Mouse (Mus musculus): ENCODE results near the gene Pga5. TPM values are rescaled to one million over a fixed set of nuclear protein-coding genes. Genes with fewer than 3 reads are reported as not detected.

Gene Pga5
- total RNA-seq, 2 experiments from 2014 or later = not detected

- intact Hi-C loops (cut with DNase I) = no loop called here
- DNase-seq (ENCODE audit: extremely low spot score in 1 of 2, low spot score in 2 of 2) = no peak
These were observed 7.2 kb upstream of the Pga5 start for GRCm38 (mm10) chr19:10685081-10685480.

DNA sequence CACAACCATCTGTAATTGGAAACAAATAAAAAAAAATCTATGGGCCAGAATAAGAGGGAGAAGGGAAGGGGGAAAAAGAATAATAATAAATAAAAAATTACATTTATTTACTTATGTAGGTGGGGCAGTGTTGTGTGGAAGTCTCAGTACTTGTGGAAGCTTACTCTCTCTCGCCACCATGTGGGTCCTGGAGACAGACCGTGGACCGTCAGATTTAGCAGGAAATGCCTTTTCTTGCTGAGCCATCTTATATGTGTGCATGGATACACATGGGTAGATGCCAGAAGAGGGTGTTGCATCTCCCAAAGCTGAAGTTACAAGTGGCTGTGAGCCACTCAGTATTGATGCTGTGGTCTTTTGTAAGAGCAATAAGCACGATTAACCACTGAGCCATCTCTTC is 3.7 kb upstream of the Pga5 start:
- no peak for DNase-seq (ENCODE audit: extremely low spot score in 1 of 2, low spot score in 2 of 2)
- intact Hi-C loops (cut with DNase I) = no loop called here

GRCm38 (mm10) chr19:10678772-10679067 is 849 bp upstream of the Pga5 start:
- no peak for DNase-seq (ENCODE audit: extremely low spot score in 1 of 2, low spot score in 2 of 2)
- intact Hi-C loops (cut with DNase I) = loop anchor here (2.0 kb wide), 1 partner anchor 30 kb away; no protein-coding TSS in a partner anchor

- DNase-seq (ENCODE audit: extremely low spot score in 1 of 2, low spot score in 2 of 2) = no peak
- intact Hi-C loops (cut with DNase I) = no loop called here
These were observed 1.2 kb downstream of the Pga5 start for GRCm38 (mm10) chr19:10676656-10677055.

GRCm38 (mm10) chr19:10673275-10673674 is 4.6 kb downstream of the Pga5 start:
- intact Hi-C loops (cut with DNase I) = no loop called here
- DNase-seq (ENCODE audit: extremely low spot score in 1 of 2, low spot score in 2 of 2) = no peak

GRCm38 (mm10) chr19:10671854-10672417 is 5.9 kb downstream of the Pga5 start:
- intact Hi-C loops (cut with DNase I) = no loop called here
- no peak for DNase-seq (ENCODE audit: extremely low spot score in 1 of 2, low spot score in 2 of 2)

DNA sequence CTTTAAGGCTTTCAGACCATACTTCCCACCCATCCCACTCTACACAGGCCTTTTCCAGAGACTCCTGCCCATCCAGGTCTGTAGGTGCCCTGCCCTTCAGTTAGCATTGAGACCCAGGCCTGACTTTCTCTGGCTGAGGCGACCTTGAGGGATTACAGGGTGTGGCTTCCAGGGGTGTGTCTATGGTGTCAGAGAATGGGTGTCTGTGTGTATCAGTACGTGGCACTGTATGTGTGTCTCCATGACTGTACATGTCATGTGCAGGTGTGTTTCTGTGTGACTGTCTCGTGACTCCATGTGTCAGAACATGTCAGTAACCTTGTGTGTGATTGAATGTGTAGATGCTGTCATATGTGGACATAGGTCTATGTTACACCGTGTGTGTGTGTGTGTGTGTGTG is 6.6 kb downstream of the Pga5 start:
- DNase-seq (ENCODE audit: extremely low spot score in 1 of 2, low spot score in 2 of 2) = no peak
- intact Hi-C loops (cut with DNase I) = no loop called here

- intact Hi-C loops (cut with DNase I) = no loop called here
These were observed 12.4 kb downstream of the Pga5 start for GRCm38 (mm10) chr19:10665499-10665898.

GRCm38 (mm10) chr19:10665093-10665492 is 12.8 kb downstream of the Pga5 start:
- intact Hi-C loops (cut with DNase I) = no loop called here
- no peak for DNase-seq (ENCODE audit: extremely low spot score in 1 of 2, low spot score in 2 of 2)

More at GRCm38 (mm10) chr19:10665499-10665898, 12.4 kb downstream of the Pga5 start:
- peak; percentile 36 to 55 for DNase-seq (ENCODE audit: extremely low spot score in 1 of 2, low spot score in 2 of 2)

DNA sequence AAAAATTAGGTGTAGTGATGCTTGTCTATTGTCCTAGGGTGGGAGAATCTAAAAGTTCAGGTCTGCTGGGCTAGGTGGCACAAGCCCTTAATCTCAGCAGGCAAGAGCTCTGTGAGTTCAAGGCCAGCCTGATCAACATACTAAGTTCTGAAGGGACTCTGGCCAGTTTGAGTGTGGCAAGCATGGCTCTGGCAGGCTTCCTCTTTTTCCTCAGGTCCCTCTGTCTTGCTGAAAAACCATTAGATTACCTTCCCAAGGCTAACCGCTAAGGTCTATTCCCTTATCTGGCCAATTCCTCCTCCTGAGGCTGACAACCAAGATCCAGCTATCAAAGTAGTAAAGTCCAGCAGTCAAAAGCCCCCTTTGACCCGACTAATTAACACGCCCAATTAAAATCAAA is 15.2 kb downstream of the Pga5 start:
- intact Hi-C loops (cut with DNase I) = loop anchor here (5.0 kb wide), 1 partner anchor 300 kb away; no protein-coding TSS in a partner anchor
- DNase-seq (ENCODE audit: extremely low spot score in 1 of 2, low spot score in 2 of 2) = no peak

DNA sequence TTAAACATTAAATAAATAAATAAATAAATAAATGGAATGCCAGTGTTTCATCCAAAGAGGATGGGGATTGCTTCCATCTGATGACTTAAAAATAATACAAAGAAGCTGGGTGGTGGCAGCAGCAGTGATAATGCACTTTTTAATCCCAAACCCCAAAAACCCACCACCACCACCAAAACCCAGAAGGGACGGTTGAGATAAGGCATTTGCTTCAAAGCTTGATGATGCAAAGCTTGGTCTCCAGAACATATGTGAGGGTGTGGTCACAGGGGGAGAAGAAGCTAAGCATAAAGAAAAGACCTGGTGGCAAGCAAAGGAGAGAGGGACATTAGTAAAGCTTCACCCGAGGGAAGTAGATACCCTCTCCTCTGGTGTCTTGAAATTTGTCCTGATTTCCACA is 16.0 kb downstream of the Pga5 start:
- no peak for DNase-seq (ENCODE audit: extremely low spot score in 1 of 2, low spot score in 2 of 2)
- intact Hi-C loops (cut with DNase I) = loop anchor here (5.0 kb wide), 1 partner anchor 300 kb away; no protein-coding TSS in a partner anchor

DNA sequence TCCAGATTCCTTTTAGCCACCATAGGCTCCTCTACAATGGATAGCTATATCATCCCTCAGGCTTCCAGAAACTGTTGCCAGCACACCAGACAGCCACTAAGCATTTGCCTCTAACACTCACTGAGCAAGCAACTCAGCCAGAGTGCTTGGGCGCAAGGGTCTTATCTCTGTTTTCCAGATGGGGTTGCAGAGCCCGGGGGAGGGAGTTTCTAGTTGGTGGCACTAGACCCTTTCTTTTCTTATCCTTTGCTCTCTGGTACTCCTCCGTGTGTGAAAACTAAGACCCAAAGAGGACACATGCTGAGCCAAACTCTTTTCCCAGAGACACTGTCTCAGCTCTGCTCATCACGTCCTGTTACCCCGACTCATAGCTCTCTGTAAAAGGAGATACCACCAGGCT is 16.5 kb downstream of the Pga5 start:
- intact Hi-C loops (cut with DNase I) = loop anchor here (5.0 kb wide), 1 partner anchor 301 kb away; no protein-coding TSS in a partner anchor
- DNase-seq (ENCODE audit: extremely low spot score in 1 of 2, low spot score in 2 of 2) = no peak

DNA sequence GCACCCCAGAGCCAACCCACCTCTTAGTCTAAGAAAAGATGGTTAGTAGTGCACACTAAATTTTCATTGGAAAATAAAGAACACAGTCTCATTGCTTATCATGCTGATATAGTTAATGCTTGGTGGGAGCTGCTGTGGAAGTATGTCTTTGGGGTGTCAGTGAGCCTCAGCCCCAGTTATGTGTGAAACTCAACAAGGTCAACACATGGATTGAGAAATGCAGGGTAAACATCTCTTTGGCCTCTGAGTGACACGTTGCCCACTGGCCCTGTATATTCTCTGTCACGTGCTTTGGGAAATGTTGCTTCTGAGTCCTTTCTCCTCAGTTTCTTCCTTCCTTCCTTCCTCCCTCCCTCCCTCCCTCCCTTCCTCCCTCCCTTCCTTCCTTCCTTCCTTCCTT is 19.5 kb downstream of the Pga5 start:
- intact Hi-C loops (cut with DNase I) = no loop called here
- no peak for DNase-seq (ENCODE audit: extremely low spot score in 1 of 2, low spot score in 2 of 2)

DNA sequence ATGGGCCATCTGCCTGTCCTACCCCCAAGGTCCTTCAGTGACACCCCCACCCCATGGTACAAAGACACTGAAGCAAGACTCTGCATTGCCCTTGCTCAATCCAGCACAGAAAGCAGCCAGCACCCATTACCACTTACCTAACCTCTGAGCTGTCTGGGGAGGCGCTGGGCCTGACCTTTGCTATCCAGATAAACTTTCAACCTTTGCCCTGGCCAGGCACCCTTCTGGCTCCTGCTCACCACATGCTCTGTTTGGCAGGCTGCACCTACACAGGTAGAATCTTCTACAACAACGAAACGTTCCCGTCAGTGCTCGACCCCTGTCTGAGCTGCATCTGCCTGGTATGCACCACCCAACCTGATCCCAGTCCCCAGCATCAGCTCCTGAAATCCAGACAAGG is 20.1 kb downstream of the Pga5 start:
- DNase-seq (ENCODE audit: extremely low spot score in 1 of 2, low spot score in 2 of 2) = no peak
- intact Hi-C loops (cut with DNase I) = no loop called here

GRCm38 (mm10) chr19:10656058-10656457 is 21.8 kb downstream of the Pga5 start:
- no peak for DNase-seq (ENCODE audit: extremely low spot score in 1 of 2, low spot score in 2 of 2)
- intact Hi-C loops (cut with DNase I) = no loop called here

GRCm38 (mm10) chr19:10648156-10648555 is 29.7 kb downstream of the Pga5 start:
- intact Hi-C loops (cut with DNase I) = no loop called here
- DNase-seq (ENCODE audit: extremely low spot score in 1 of 2, low spot score in 2 of 2) = no peak

- intact Hi-C loops (cut with DNase I) = no loop called here
- DNase-seq (ENCODE audit: extremely low spot score in 1 of 2, low spot score in 2 of 2) = no peak
These were observed 32.3 kb downstream of the Pga5 start for GRCm38 (mm10) chr19:10645616-10646015.

GRCm38 (mm10) chr19:10640589-10641378 is 37.1 kb downstream of the Pga5 start:
- DNase-seq (ENCODE audit: extremely low spot score in 1 of 2, low spot score in 2 of 2) = no peak
- intact Hi-C loops (cut with DNase I) = no loop called here

- intact Hi-C loops (cut with DNase I) = no loop called here
- no peak for DNase-seq (ENCODE audit: extremely low spot score in 1 of 2, low spot score in 2 of 2)
These were observed 37.8 kb downstream of the Pga5 start for GRCm38 (mm10) chr19:10640080-10640479.

GRCm38 (mm10) chr19:10637840-10638239 is 40.0 kb downstream of the Pga5 start:
- no peak for DNase-seq (ENCODE audit: extremely low spot score in 1 of 2, low spot score in 2 of 2)
- intact Hi-C loops (cut with DNase I) = no loop called here
